Mouse (Mus musculus): Measurements from ENCODE around the gene Car12. TPM values are rescaled to one million over a fixed set of nuclear protein-coding genes. Genes with fewer than 3 reads are reported as not detected.
"Not testable (repeated sequence)": the region's sequence is repeated elsewhere in the genome, so short reads cannot be mapped to it uniquely, and the experiment has no call there.

Car12 gene
- total RNA-seq, 2 experiments from 2014 or later, result 8.7 to 15.4 TPM

GRCm38 (mm10) chr9:66744531-66744930, 31.0 kb downstream of the Car12 start:
- intact Hi-C loops (cut with DNase I), result no loop called here
- DNase-seq (ENCODE audit: low spot score in 2 of 2), result no peak

- intact Hi-C loops (cut with DNase I), result no loop called here
- no peak for DNase-seq (ENCODE audit: low spot score in 2 of 2)
These were observed 34.9 kb downstream of the Car12 start for GRCm38 (mm10) chr9:66748390-66748789.

GRCm38 (mm10) chr9:66752849-66753248, 39.4 kb downstream of the Car12 start:
- intact Hi-C loops (cut with DNase I), result no loop called here
- DNase-seq (ENCODE audit: low spot score in 2 of 2), result peak; percentile 21 to 38

- intact Hi-C loops (cut with DNase I), result no loop called here
- DNase-seq (ENCODE audit: low spot score in 2 of 2), result no peak
These were observed 47.5 kb downstream of the Car12 start for GRCm38 (mm10) chr9:66760991-66761390.

- no peak for DNase-seq (ENCODE audit: low spot score in 2 of 2)
- intact Hi-C loops (cut with DNase I), result no loop called here
These were observed 55.2 kb downstream of the Car12 start for GRCm38 (mm10) chr9:66768721-66769120.

- intact Hi-C loops (cut with DNase I), result no loop called here
- DNase-seq (ENCODE audit: low spot score in 2 of 2), result no peak
These were observed 55.8 kb downstream of the Car12 start for GRCm38 (mm10) chr9:66769275-66769674.

GRCm38 (mm10) chr9:66770701-66771100, 57.2 kb downstream of the Car12 start:
- intact Hi-C loops (cut with DNase I), result no loop called here
- no peak for DNase-seq (ENCODE audit: low spot score in 2 of 2)

- intact Hi-C loops (cut with DNase I); DNase-seq (ENCODE audit: low spot score in 2 of 2): not testable (repeated sequence)
These were observed 71.1 kb downstream of the Car12 start for GRCm38 (mm10) chr9:66784552-66784951.

- intact Hi-C loops (cut with DNase I), result loop anchor here (5.0 kb wide), 2 partner anchors 91 to 141 kb away; no protein-coding TSS in a partner anchor
- DNase-seq (ENCODE audit: low spot score in 2 of 2), result no peak
These were observed 74.3 kb downstream of the Car12 start for GRCm38 (mm10) chr9:66787821-66788220.

- peak in 1 of 2 experiments; percentile 10 for DNase-seq (ENCODE audit: low spot score in 2 of 2)
- intact Hi-C loops (cut with DNase I), result loop anchor here (5.0 kb wide), 2 partner anchors 247 to 283 kb away; partner anchors contain the start of gene Fbxl22
These were observed 81.4 kb downstream of the Car12 start for GRCm38 (mm10) chr9:66794629-66795463.

- DNase-seq (ENCODE audit: low spot score in 2 of 2), result peak; percentile 93 to 96
- intact Hi-C loops (cut with DNase I), result no loop called here
These were observed 82.2 kb downstream of the Car12 start, which contains the start of gene Aph1b for GRCm38 (mm10) chr9:66795464-66796324. Gene Aph1b (minus strand): TSS chr9:66795490.

GRCm38 (mm10) chr9:66796739-66797138, 83.3 kb downstream of the Car12 start, which contains the start of gene Gm10647:
Gene Gm10647 (plus strand): TSS chr9:66797039.
- intact Hi-C loops (cut with DNase I), result no loop called here
- no peak for DNase-seq (ENCODE audit: low spot score in 2 of 2)

GRCm38 (mm10) chr9:66801947-66802346, 88.5 kb downstream of the Car12 start:
- no peak for DNase-seq (ENCODE audit: low spot score in 2 of 2)
- intact Hi-C loops (cut with DNase I), result no loop called here

- DNase-seq (ENCODE audit: low spot score in 2 of 2); intact Hi-C loops (cut with DNase I): not testable (repeated sequence)
These were observed 92.5 kb downstream of the Car12 start for GRCm38 (mm10) chr9:66805951-66806350.

- no peak for DNase-seq (ENCODE audit: low spot score in 2 of 2)
- intact Hi-C loops (cut with DNase I), result no loop called here
These were observed 99.9 kb downstream of the Car12 start for GRCm38 (mm10) chr9:66813392-66813791.

Other genes with a start within 250 kb of the Car12 start
- gene Fbxl22, start 199.1 kb upstream of the Car12 start, total RNA-seq (2021), result under 1 TPM; 0.35 to 0.52 TPM
- gene Usp3, start 120.5 kb upstream of the Car12 start, total RNA-seq (2021), result 10 to 100 TPM; 33.5 to 36.8 TPM
- 10 to 100 TPM; 19.5 to 19.6 TPM for gene Aph1b, start 81.8 kb downstream of the Car12 start, total RNA-seq (2021)
- gene Gm10647, start 83.4 kb downstream of the Car12 start, total RNA-seq (2021), result under 1 TPM; 0.30 to 0.88 TPM
- gene Aph1c, start 121.0 kb downstream of the Car12 start, total RNA-seq (2021), result 1 to 10 TPM; 5.7 to 7.2 TPM
- 10 to 100 TPM; 25.2 to 31.7 TPM for gene Rab8b, start 206.0 kb downstream of the Car12 start, total RNA-seq (2021)
- gene Rps27l, start 232.4 kb downstream of the Car12 start, total RNA-seq (2021), result 10 to 100 TPM; 36.8 to 37.3 TPM

All from left cerebral cortex, postnatal 36 days (tissue).